Mouse (Mus musculus) heart, embryonic 15.5 days (tissue): ENCODE results near the gene Ppcdc. TPM values are rescaled to one million over a fixed set of nuclear protein-coding genes. Genes with fewer than 3 reads are reported as not detected.

ENCODE experiments used
- ATAC-seq: fragments of 200-750 bp; cut with Nextera tagmentation; replicated peaks from 2 replicates; pipeline ENCODE4 v1.8.0; 2017; ENCODE audit warnings: low read depth, moderate TSS enrichment; ENCODE audit not compliant: insufficient number of reproducible peaks, insufficient read depth, low FRiP score
- H3K27ac ChIP-seq: fragments of 300-500 bp; sonication (generic); 2 replicates; pipeline ENCODE4 v1.5.1; 2015; ENCODE audit warnings: mild to moderate bottlenecking, inconsistent platforms
- H3K27me3 ChIP-seq: fragments of 300-500 bp; sonication (generic); 2 replicates; pipeline ENCODE4 v1.6.1; 2015; ENCODE audit warnings: inconsistent platforms
- H3K36me3 ChIP-seq: fragments of 300-500 bp; sonication (generic); 2 replicates; pipeline ENCODE4 v1.6.1; 2015; ENCODE audit warnings: mild to moderate bottlenecking, inconsistent platforms
- H3K4me1 ChIP-seq: fragments of 300-500 bp; sonication (generic); replicated peaks from 2 replicates; pipeline ENCODE4 v1.6.1; 2015; ENCODE audit warnings: inconsistent platforms
- H3K4me2 ChIP-seq: fragments of 300-500 bp; sonication (generic); 2 replicates; pipeline ENCODE4 v1.6.1; 2015; ENCODE audit warnings: inconsistent platforms, mild to moderate bottlenecking, moderate library complexity
- H3K4me3 ChIP-seq: fragments of 300-500 bp; sonication (generic); 2 replicates; pipeline ENCODE4 v1.5.1; 2015; ENCODE audit warnings: mild to moderate bottlenecking, inconsistent platforms
- H3K9ac ChIP-seq: fragments of 300-500 bp; sonication (generic); 2 replicates; pipeline ENCODE4 v1.6.1; 2015; ENCODE audit warnings: mild to moderate bottlenecking, inconsistent platforms
- H3K9me3 ChIP-seq: fragments of 300-500 bp; sonication (generic); replicated peaks from 2 replicates; pipeline ENCODE4 v1.6.1; 2016; ENCODE audit warnings: inconsistent platforms
- WGBS: fragments of 180-500 bp; shearing (Covaris S2); methylation state at CpG from one replicate; pipeline ENCODE4 v1.1.7; 2015; ENCODE audit warnings: mixed read lengths; 5-methylcytosine and 5-hydroxymethylcytosine counted together
- polyA plus RNA-seq: library from polyadenylated mRNA; unstranded; fragments of >200 nt; fragmentation: Nextera tagmentation; extraction: Ambion mirVana; gene quantifications from 2 replicates; pipeline ENCODE4 v1.2.1, GENCODE M21; 2015

Gene Ppcdc
- polyA plus RNA-seq, 1 experiment from 2014 or later, result 17.0 TPM

- H3K9me3 ChIP-seq, result no peaks in the 10 kb centered on the region
- no peak overlapping the region for H3K27ac ChIP-seq
- H3K4me1 ChIP-seq, result no peaks in the 10 kb centered on the region
- no peak for ATAC-seq
- 71% methylated on average over 2 of the region's 2 CpGs for WGBS
- no peaks in the 10 kb centered on the region for H3K36me3 ChIP-seq
- H3K4me3 ChIP-seq, result no peak overlapping the region
- no peaks in the 10 kb centered on the region for H3K27me3 ChIP-seq
- H3K9ac ChIP-seq, result no peak overlapping the region
- H3K4me2 ChIP-seq, result no peak overlapping the region
Observed at GRCm38 (mm10) chr9:57351277-57351676, 88.6 kb downstream of the Ppcdc start.

- 59% methylated on average over 1 of the region's 1 CpGs for WGBS
- Histone ChIP-seq H3K4me2 (no peak overlapping the region), H3K4me3 (no peak overlapping the region), H3K9me3 (no peaks in the 10 kb centered on the region), H3K4me1 (0 out of 2 replicates have a peak, but pooled peaks cover 3% of the 10 kb centered on the region), H3K27me3 (no peaks in the 10 kb centered on the region), H3K27ac (no peak overlapping the region), H3K36me3 (no peaks in the 10 kb centered on the region), H3K9ac (no peak overlapping the region)
- ATAC-seq, result no peak
Observed at GRCm38 (mm10) chr9:57345902-57346301, 94.0 kb downstream of the Ppcdc start.

- WGBS, result 60% methylated on average over 3 of the region's 3 CpGs
- H3K27me3 ChIP-seq, result no peaks in the 10 kb centered on the region
- no peaks in the 10 kb centered on the region for H3K9me3 ChIP-seq
- H3K4me1 ChIP-seq, result 0 out of 2 replicates have a peak, but pooled peaks cover 3% of the 10 kb centered on the region
- no peak for ATAC-seq
- no peak overlapping the region for H3K9ac ChIP-seq
- no peaks in the 10 kb centered on the region for H3K36me3 ChIP-seq
- no peak overlapping the region for H3K4me2 ChIP-seq
- H3K27ac ChIP-seq, result no peak overlapping the region
- H3K4me3 ChIP-seq, result no peak overlapping the region
Observed at GRCm38 (mm10) chr9:57343752-57344151, 96.2 kb downstream of the Ppcdc start.

- Histone ChIP-seq H3K4me3 (no peak overlapping the region), H3K36me3 (no peaks in the 10 kb centered on the region), H3K9me3 (no peaks in the 10 kb centered on the region), H3K4me2 (no peak overlapping the region), H3K4me1 (0 out of 2 replicates have a peak, but pooled peaks cover 3% of the 10 kb centered on the region), H3K27me3 (no peaks in the 10 kb centered on the region), H3K9ac (no peak overlapping the region), H3K27ac (no peak overlapping the region)
- 64% methylated on average over 6 of the region's 6 CpGs for WGBS
- no peak for ATAC-seq
Observed at GRCm38 (mm10) chr9:57342906-57343474, 96.9 kb downstream of the Ppcdc start.

GRCm38 (mm10) chr9:57342186-57342585 lies 97.7 kb downstream of the Ppcdc start:
- H3K9ac ChIP-seq, result no peak overlapping the region
- no peak overlapping the region for H3K4me2 ChIP-seq
- ATAC-seq, result no peak
- H3K4me3 ChIP-seq, result no peak overlapping the region
- H3K36me3 ChIP-seq, result no peaks in the 10 kb centered on the region
- WGBS, result 75% methylated on average over 3 of the region's 3 CpGs
- 0 out of 2 replicates have a peak, but pooled peaks cover 3% of the 10 kb centered on the region for H3K9me3 ChIP-seq
- no peak overlapping the region for H3K27ac ChIP-seq
- no peaks in the 10 kb centered on the region for H3K27me3 ChIP-seq
- H3K4me1 ChIP-seq, result 0 out of 2 replicates have a peak, but pooled peaks cover 3% of the 10 kb centered on the region

- H3K4me3 ChIP-seq, result no peak overlapping the region
- 91% methylated on average over 5 of the region's 5 CpGs for WGBS
- H3K27me3 ChIP-seq, result no peaks in the 10 kb centered on the region
- H3K36me3 ChIP-seq, result no peaks in the 10 kb centered on the region
- no peak overlapping the region for H3K4me2 ChIP-seq
- no peak overlapping the region for H3K9ac ChIP-seq
- no peak overlapping the region for H3K27ac ChIP-seq
- H3K4me1 ChIP-seq, result 0 out of 2 replicates have a peak, but pooled peaks cover 3% of the 10 kb centered on the region
- no peak for ATAC-seq
- 0 out of 2 replicates have a peak, but pooled peaks cover 4% of the 10 kb centered on the region for H3K9me3 ChIP-seq
Observed at GRCm38 (mm10) chr9:57340361-57340760, 99.6 kb downstream of the Ppcdc start.

GRCm38 (mm10) chr9:57339577-57340210 lies 100.2 kb downstream of the Ppcdc start:
- WGBS, result 69% methylated on average over 5 of the region's 5 CpGs
- ATAC-seq, result no peak
- Histone ChIP-seq H3K4me1 (0 out of 2 replicates have a peak, but pooled peaks cover 3% of the 10 kb centered on the region), H3K36me3 (no peaks in the 10 kb centered on the region), H3K4me2 (no peak overlapping the region), H3K9me3 (0 out of 2 replicates have a peak, but pooled peaks cover 4% of the 10 kb centered on the region), H3K27ac (no peak overlapping the region), H3K27me3 (no peaks in the 10 kb centered on the region), H3K4me3 (no peak overlapping the region), H3K9ac (no peak overlapping the region)

- no peak for ATAC-seq
- 69% methylated on average over 1 of the region's 1 CpGs for WGBS
- no peak overlapping the region for H3K4me3 ChIP-seq
- no peak overlapping the region for H3K9ac ChIP-seq
- 0 out of 2 replicates have a peak, but pooled peaks cover 4% of the 10 kb centered on the region for H3K9me3 ChIP-seq
- H3K4me2 ChIP-seq, result no peak overlapping the region
- H3K27me3 ChIP-seq, result no peaks in the 10 kb centered on the region
- 0 out of 2 replicates have a peak, but pooled peaks cover 3% of the 10 kb centered on the region for H3K4me1 ChIP-seq
- H3K27ac ChIP-seq, result no peak overlapping the region
- H3K36me3 ChIP-seq, result no peaks in the 10 kb centered on the region
Observed at GRCm38 (mm10) chr9:57338706-57339105, 101.2 kb downstream of the Ppcdc start.

Other genes starting within 250 kb of the Ppcdc start
- not detected in 2 replicates for gene Trcg1, start 203.6 kb downstream of the Ppcdc start, polyA plus RNA-seq
- gene 1700017B05Rik, start 177.5 kb downstream of the Ppcdc start, polyA plus RNA-seq, result 9.1 and 13.9 TPM in 2 replicates
- gene Scamp5, start 27.9 kb upstream of the Ppcdc start, polyA plus RNA-seq, result 7.6 and 9.7 TPM in 2 replicates
- 11.5 and 12.9 TPM in 2 replicates for gene Rpp25, start 63.9 kb upstream of the Ppcdc start, polyA plus RNA-seq
- 1,248 and 1,820 TPM in 2 replicates for gene Cox5a, start 81.2 kb upstream of the Ppcdc start, polyA plus RNA-seq
- gene Fam219b, start 97.4 kb upstream of the Ppcdc start, polyA plus RNA-seq, result 10.6 and 15.1 TPM in 2 replicates
- gene Mpi, start 112.6 kb upstream of the Ppcdc start, polyA plus RNA-seq, result 75.2 and 80.6 TPM in 2 replicates
- 47.3 and 56.0 TPM in 2 replicates for gene Scamp2, start 120.8 kb upstream of the Ppcdc start, polyA plus RNA-seq
- 14.3 and 21.3 TPM in 2 replicates for gene Ulk3, start 149.3 kb upstream of the Ppcdc start, polyA plus RNA-seq
- not detected in 2 replicates for gene Cplx3, start 166.2 kb upstream of the Ppcdc start, polyA plus RNA-seq
- not detected in 2 replicates for gene Lman1l, start 180.7 kb upstream of the Ppcdc start, polyA plus RNA-seq
- 14.6 and 20.6 TPM in 2 replicates for gene Csk, start 213.5 kb upstream of the Ppcdc start, polyA plus RNA-seq
- not detected in 2 replicates for gene Cyp1a2, start 243.6 kb upstream of the Ppcdc start, polyA plus RNA-seq
- gene Cyp1a1, start 247.8 kb upstream of the Ppcdc start, polyA plus RNA-seq, result not detected in 2 replicates